Mouse (Mus musculus) adrenal gland, postnatal 0 days (tissue): ENCODE data around the gene Olfr1357. TPM values are rescaled to one million over a fixed set of nuclear protein-coding genes. Genes with fewer than 3 reads are reported as not detected.

Experiments used
- polyA plus RNA-seq: library from polyadenylated mRNA; unstranded; fragments of >200 nt; fragmentation: Nextera tagmentation; extraction: Ambion mirVana; gene quantifications from 2 replicates; pipeline ENCODE4 v1.2.1, GENCODE M21; 2015

Gene Olfr1357
- not detected in 2 replicates for polyA plus RNA-seq

DNA sequence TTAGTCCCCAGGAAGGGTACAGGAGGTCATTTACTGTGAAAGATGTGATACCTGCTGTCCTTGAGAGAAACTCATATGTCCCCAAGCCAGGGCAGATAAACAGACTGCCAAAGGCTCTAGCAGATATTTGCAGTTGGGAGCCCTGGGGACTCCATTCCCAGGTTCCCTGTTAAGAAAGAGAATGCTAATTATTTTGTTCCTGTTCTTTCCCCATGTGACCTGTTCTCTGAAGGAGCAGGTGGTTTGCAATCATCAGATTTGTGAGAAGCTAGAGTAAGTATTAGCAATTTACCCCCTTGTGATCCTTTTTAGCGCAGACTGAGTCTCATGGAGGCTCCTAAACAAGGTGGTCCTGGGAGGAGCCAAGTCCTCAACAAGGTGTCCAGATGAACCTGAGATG, at the start of gene Olfr1357:
Gene Olfr1357, minus strand, starts transcription at position 101 of the 400 bp plus-strand sequence.

DNA sequence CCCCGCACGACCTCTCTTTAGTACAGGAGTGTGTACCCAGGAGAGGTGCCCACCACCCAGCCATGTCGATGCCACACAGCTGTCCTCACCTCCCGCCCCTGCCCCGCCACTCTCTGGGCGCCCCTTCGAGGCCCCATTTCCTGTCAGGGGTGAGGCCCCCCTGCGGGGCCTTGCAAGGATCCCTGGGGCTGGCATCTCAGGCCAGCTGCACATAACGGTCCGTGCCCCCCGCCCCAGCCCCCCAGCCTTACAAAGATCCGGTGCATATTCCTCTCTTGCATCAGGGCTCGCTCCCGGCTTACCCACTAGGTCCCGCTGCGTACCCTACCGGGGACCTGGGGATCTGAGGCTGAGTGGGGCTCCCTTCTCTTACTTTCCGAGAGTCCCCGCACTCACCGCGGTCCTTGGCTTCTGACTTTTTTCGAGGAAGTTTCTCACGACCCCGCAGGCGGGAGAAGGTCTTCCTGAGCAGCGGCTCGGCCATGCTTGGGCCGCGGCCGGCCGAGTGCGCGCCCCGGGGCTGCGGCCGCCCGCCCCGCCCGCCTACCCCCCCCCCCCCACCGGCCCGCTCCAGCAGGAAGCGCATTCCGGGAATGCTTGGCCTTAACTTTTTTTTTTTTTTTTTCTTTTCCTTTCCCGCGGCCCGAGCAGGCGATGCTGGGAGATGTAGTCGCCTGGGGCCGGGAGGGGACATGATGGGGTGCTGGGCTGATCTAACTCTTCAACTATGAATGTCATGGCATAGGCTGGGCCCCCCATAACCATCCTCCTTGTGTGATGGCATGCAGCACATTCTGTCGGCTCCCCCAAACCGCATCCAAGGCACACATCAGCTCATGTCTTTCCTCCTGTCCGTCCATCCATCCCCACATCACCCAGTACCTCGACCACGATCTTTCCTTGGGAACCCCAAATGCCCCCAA, 26.2 kb downstream of the Olfr1357 start, which contains the start of gene Syde1:
Gene Syde1, minus strand, starts transcription at position 559 of the 923 bp plus-strand sequence.

DNA sequence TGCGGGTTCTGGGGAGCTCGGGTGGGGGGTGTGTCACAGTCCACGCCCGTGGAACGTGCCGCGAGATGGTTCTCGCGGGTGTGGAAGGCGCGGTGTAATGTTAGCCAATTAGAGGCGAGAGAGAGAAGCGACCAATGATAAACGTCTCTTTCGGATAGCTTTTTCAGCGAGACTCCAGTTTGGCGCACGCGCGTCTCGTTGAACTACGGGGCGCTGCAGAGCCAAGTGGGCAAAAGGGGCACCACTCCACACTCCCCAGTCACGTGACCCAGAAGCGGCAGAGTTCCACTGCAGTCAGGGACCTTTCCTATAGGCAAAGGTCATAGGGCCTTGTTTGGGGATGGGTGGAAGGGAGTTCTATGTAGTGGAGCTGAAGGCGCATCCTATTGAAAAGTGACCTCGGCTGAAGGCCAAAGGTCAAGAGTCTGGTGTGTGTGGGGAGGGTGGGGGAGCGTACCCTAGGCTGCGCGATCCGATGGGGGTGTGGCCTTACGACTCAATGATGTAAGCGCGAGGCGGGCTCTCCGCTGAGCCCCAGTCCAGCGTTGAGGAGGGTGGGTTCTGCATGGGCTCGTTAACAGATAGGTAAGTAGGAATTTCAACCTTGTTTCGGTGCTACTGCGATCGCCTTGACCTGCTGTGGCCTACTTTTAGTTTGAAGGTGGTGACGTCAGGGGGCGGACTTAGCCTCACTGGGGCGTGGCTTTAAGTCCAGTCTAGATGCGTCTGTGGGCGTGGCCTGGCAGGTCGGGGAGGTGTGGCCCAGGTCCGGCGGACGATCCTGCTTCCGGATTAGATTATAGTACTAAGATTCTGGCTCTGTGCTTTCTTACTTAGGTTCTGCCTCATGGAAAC, 43.4 kb downstream of the Olfr1357 start, which contains the start of gene Ilvbl:
Gene Ilvbl, plus strand, starts transcription at position 97 of the 855 bp plus-strand sequence.

Other genes starting within 250 kb of the Olfr1357 start
- 157 and 202 TPM in 2 replicates for gene Rrp1, start 205.0 kb downstream of the Olfr1357 start, polyA plus RNA-seq
- gene Cstb, start 192.4 kb downstream of the Olfr1357 start, polyA plus RNA-seq: 618 and 785 TPM in 2 replicates
- 8.3 and 8.5 TPM in 2 replicates for gene Pdxk, start 153.1 kb downstream of the Olfr1357 start, polyA plus RNA-seq
- not detected in 2 replicates for gene Olfr1358, start 100.6 kb downstream of the Olfr1357 start, polyA plus RNA-seq
- 55.1 and 72.3 TPM in 2 replicates for gene Ilvbl, start 43.7 kb downstream of the Olfr1357 start, polyA plus RNA-seq
- gene Syde1, start 26.1 kb downstream of the Olfr1357 start, polyA plus RNA-seq: 10.9 and 14.5 TPM in 2 replicates
- gene Casp14, start 100.2 kb upstream of the Olfr1357 start, polyA plus RNA-seq: 0.16 TPM in 1 of 2 replicates, not detected in the other
- 0.19 TPM in 1 of 2 replicates, not detected in the other for gene Ccdc105, start 135.0 kb upstream of the Olfr1357 start, polyA plus RNA-seq
- 0.58 and 0.60 TPM in 2 replicates for gene Slc1a6, start 162.4 kb upstream of the Olfr1357 start, polyA plus RNA-seq
- gene Olfr1356, start 234.1 kb upstream of the Olfr1357 start, polyA plus RNA-seq: not detected in 2 replicates